ENCODE assay signal across 8 mouse cellular contexts in genomic region chr7:29785023-29785422, GRCm38 (mm10). TPM values are rescaled to one million over a fixed set of nuclear protein-coding genes. Genes with fewer than 3 reads are reported as not detected.
DNase-seq lines count a peak whose midpoint lies in the region; ATAC-seq and TF ChIP-seq lines count a peak whose summit lies in the region.

No protein-coding gene starts in this region.

- H3K9ac ChIP-seq in heart, embryonic 14.5 days (ENCODE audit: low read length): peak overlapping the region; percentile 87
- H3K9ac ChIP-seq in hindbrain, embryonic 11.5 days (ENCODE audit: low read depth, low read length): no peak overlapping the region; the same call in 1 of the 2 replicates

- H3K27me3 ChIP-seq in heart, embryonic 14.5 days (ENCODE audit: control insufficient read depth, insufficient read depth, low read length): no peaks in the 10 kb centered on the region
- no peaks in the 10 kb centered on the region for H3K27me3 ChIP-seq in hindbrain, embryonic 11.5 days (ENCODE audit: control insufficient read depth, insufficient read depth, low read length)
- H3K27me3 ChIP-seq in midbrain, embryonic 10.5 days (ENCODE audit: low read depth, poor library complexity, severe bottlenecking): no peaks in the 10 kb centered on the region

- TF ChIP-seq POLR2A in brain, embryonic 14.5 days (IDR thresholded peaks at IDR 0.05; ENCODE audit: borderline replicate concordance, extremely low read depth, insufficient read depth, insufficient read length, poor library complexity, severe bottlenecking): no peak

- peaks cover 25% of the 10 kb centered on the region for H3K36me3 ChIP-seq in heart, embryonic 14.5 days (ENCODE audit: control insufficient read depth, insufficient read depth, low read length)
- 0 out of 2 replicates have a peak, but pooled peaks cover 4% of the 10 kb centered on the region for H3K36me3 ChIP-seq in hindbrain, embryonic 11.5 days (ENCODE audit: control insufficient read depth, insufficient read depth, low read length)
- H3K36me3 ChIP-seq in midbrain, embryonic 10.5 days: peaks cover 36% of the 10 kb centered on the region

- H3K9me3 ChIP-seq in heart, embryonic 14.5 days (ENCODE audit: control insufficient read depth, low read length): no peaks in the 10 kb centered on the region
- no peaks in the 10 kb centered on the region for H3K9me3 ChIP-seq in hindbrain, embryonic 11.5 days (ENCODE audit: control insufficient read depth, low read length)
- H3K9me3 ChIP-seq in midbrain, embryonic 10.5 days (replicated peaks): no peaks in the 10 kb centered on the region; the same call in 1 of the 2 replicates

- no peak for ATAC-seq in heart, embryonic 14.5 days (ENCODE audit: insufficient number of reproducible peaks, insufficient read depth, low FRiP score, low read depth)
- no peak for ATAC-seq in hindbrain, embryonic 11.5 days (ENCODE audit: low FRiP score)

- TF ChIP-seq CTCF in brain, embryonic 14.5 days (IDR thresholded peaks at IDR 0.05; ENCODE audit: borderline replicate concordance, extremely low read depth, insufficient read depth, insufficient read length): no peak

- H3K27ac ChIP-seq in heart, embryonic 14.5 days (replicated peaks in 1 of 2; ENCODE audit: control insufficient read depth in 1 of 2, insufficient read depth in 1 of 2, low read depth in 2 of 2, low read length in 2 of 2): peak overlapping the region in 1 of 2 experiments; percentile 87; a peak in 1 of 4 replicates
- no peak overlapping the region for H3K27ac ChIP-seq in hindbrain, embryonic 11.5 days (ENCODE audit: low read depth, low read length)
- no peak overlapping the region for H3K27ac ChIP-seq in midbrain, embryonic 10.5 days (replicated peaks)

- WGBS in heart, embryonic 14.5 days: 59% methylated on average over 8 of the region's 8 CpGs
- WGBS in hindbrain, embryonic 11.5 days: 72% methylated on average over 8 of the region's 8 CpGs
- 71% methylated on average over 8 of the region's 8 CpGs for WGBS in midbrain, embryonic 10.5 days

- H3K4me3 ChIP-seq in heart, embryonic 14.5 days (ENCODE audit: control insufficient read depth in 1 of 2, insufficient read depth in 1 of 2, low read depth in 1 of 2, low read length in 2 of 2): peak overlapping the region; percentile 74 to 88; a peak in 3 of 4 replicates
- H3K4me3 ChIP-seq in hindbrain, embryonic 11.5 days (ENCODE audit: low read depth, low read length): peak overlapping the region; percentile 78
- H3K4me3 ChIP-seq in midbrain, embryonic 10.5 days: peak overlapping the region; percentile 68

- peaks cover 6 to 19% of the 10 kb centered on the region in 2 experiments for H3K4me1 ChIP-seq in heart, embryonic 14.5 days (ENCODE audit: control insufficient read depth in 2 of 2, insufficient read depth in 2 of 2, low read length in 2 of 2)
- H3K4me1 ChIP-seq in hindbrain, embryonic 11.5 days (replicated peaks; ENCODE audit: control insufficient read depth, insufficient read depth, low read length): no peaks in the 10 kb centered on the region
- H3K4me1 ChIP-seq in midbrain, embryonic 10.5 days: peaks cover 25% of the 10 kb centered on the region

- DNase-seq in heart, adult 11 months: no peak
- DNase-seq in brain, embryonic 14.5 days (ENCODE audit: low read depth): peak; percentile 23
- peak; percentile 6 for DNase-seq in hindbrain, embryonic 11.5 days (ENCODE audit: low spot score)
- DNase-seq in midbrain, embryonic 10.5 days (ENCODE audit: low spot score): no peak
- no peak for DNase-seq in ovary, postnatal 14 days (ENCODE audit: low spot score)
- DNase-seq in thymus, postnatal 10 days (ENCODE audit: low spot score in 2 of 2): no peak
- DNase-seq in ovary, postnatal 10 days (ENCODE audit: low spot score): no peak

- peak overlapping the region; percentile 76 for H3K4me2 ChIP-seq in heart, embryonic 14.5 days (ENCODE audit: low read length)
- peak overlapping the region; percentile 78 for H3K4me2 ChIP-seq in hindbrain, embryonic 11.5 days (replicated peaks; ENCODE audit: low read depth, low read length)

RNA-seq across cellular contexts. Expression of gene Zfp30, which starts 1.2 kb away (rescaled TPM):
- 6.5 and 6.6 TPM in 2 replicates for polyA plus RNA-seq in heart, embryonic 14.5 days (2014; fragmentation: Nextera tagmentation; extraction: Ambion mirVana)
- polyA plus RNA-seq in brain, embryonic 14.5 days (2012; rRNA removed): 11.9 and 12.9 TPM in 2 replicates
- polyA plus RNA-seq in hindbrain, embryonic 11.5 days (2014; fragmentation: Nextera tagmentation; extraction: Ambion mirVana): 8.2 and 8.5 TPM in 2 replicates
- polyA plus RNA-seq in midbrain, embryonic 10.5 days (2016; fragmentation: Nextera tagmentation; extraction: Ambion mirVana): 6.8 and 8.3 TPM in 2 replicates

RNA-seq across cellular contexts. Expression of gene Zfp84, which starts 16.7 kb away (rescaled TPM):
- 9.4 and 10.0 TPM in 2 replicates for polyA plus RNA-seq in heart, embryonic 14.5 days (2014; fragmentation: Nextera tagmentation; extraction: Ambion mirVana)
- 14.5 and 16.6 TPM in 2 replicates for polyA plus RNA-seq in brain, embryonic 14.5 days (2012; rRNA removed)
- polyA plus RNA-seq in hindbrain, embryonic 11.5 days (2014; fragmentation: Nextera tagmentation; extraction: Ambion mirVana): 17.9 and 19.1 TPM in 2 replicates
- polyA plus RNA-seq in midbrain, embryonic 10.5 days (2016; fragmentation: Nextera tagmentation; extraction: Ambion mirVana): 10.9 and 14.6 TPM in 2 replicates

RNA-seq across cellular contexts. Expression of gene Zfp790, which starts 30.9 kb away (rescaled TPM):
- 10.4 and 12.0 TPM in 2 replicates for polyA plus RNA-seq in heart, embryonic 14.5 days (2014; fragmentation: Nextera tagmentation; extraction: Ambion mirVana)
- polyA plus RNA-seq in brain, embryonic 14.5 days (2012; rRNA removed): 12.2 and 14.8 TPM in 2 replicates
- polyA plus RNA-seq in hindbrain, embryonic 11.5 days (2014; fragmentation: Nextera tagmentation; extraction: Ambion mirVana): 19.7 and 24.7 TPM in 2 replicates
- polyA plus RNA-seq in midbrain, embryonic 10.5 days (2016; fragmentation: Nextera tagmentation; extraction: Ambion mirVana): 12.7 and 17.5 TPM in 2 replicates

RNA-seq across cellular contexts. Expression of gene Catsperg2, which starts 58.2 kb away (rescaled TPM):
- polyA plus RNA-seq in heart, embryonic 14.5 days (2014; fragmentation: Nextera tagmentation; extraction: Ambion mirVana): not detected in 2 replicates
- 1.3 TPM in 2 replicates for polyA plus RNA-seq in brain, embryonic 14.5 days (2012; rRNA removed)
- polyA plus RNA-seq in hindbrain, embryonic 11.5 days (2014; fragmentation: Nextera tagmentation; extraction: Ambion mirVana): not detected in 2 replicates
- 0.05 and 0.06 TPM in 2 replicates for polyA plus RNA-seq in midbrain, embryonic 10.5 days (2016; fragmentation: Nextera tagmentation; extraction: Ambion mirVana)

Comparison
In these comparisons a context has a peak if more than half of its experiments do, and no peak if none do; other contexts are left out.
1. DNase-seq: peak in brain, embryonic 14.5 days (single experiment) and hindbrain, embryonic 11.5 days (single experiment); none in heart, adult 11 months (single experiment), midbrain, embryonic 10.5 days (single experiment), ovary, postnatal 14 days (single experiment), thymus, postnatal 10 days (0 of 2) and ovary, postnatal 10 days (single experiment).
2. Peak in every context shown above with its lines, with median percentiles within 50 percentile points of each other: H3K4me3 ChIP-seq.